8 mouse cellular contexts compared by ENCODE assay signal in the genomic region with DNA sequence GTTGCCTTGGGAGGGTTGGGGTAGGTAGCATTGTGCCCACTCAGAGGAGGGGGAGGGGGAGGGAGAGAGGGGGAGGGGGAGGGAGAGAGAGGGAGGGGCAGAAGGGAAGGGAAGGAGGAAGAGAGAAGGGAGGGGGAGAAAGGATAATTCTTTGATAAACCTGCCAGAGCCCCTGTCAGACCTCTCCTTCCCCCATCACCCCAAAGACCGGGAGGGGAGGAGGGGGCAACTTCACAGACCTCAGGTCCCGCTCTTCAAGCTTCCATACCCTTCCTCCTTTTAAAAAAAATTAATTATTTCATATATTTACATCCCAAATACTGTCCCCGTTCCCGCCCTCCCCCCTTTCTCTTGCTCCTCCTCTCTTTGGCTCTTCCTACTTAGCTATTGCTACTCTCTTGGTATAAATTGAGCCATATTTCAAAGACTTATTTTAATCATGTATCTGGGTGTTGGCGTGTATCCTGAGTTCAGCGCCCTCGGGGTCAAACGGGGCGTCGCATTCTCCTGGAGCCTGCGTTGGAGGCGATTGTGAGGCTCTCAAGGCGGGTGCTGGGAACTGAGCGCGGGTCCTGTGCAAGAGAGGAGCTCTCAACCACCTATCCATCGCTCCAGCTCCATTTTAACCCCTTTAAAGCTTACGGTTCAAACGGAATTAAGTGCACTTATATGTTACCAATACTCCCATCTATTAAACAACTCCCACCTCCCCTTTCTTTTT. TPM values are rescaled to one million over a fixed set of nuclear protein-coding genes. Genes with fewer than 3 reads are reported as not detected.
DNase-seq lines count a peak whose midpoint lies in the region; ATAC-seq and TF ChIP-seq lines count a peak whose summit lies in the region.

No protein-coding gene starts in this region.

- intact Hi-C loops in left cerebral cortex, adult 2 months (cut with DNase I), result loop anchor here (1.0 to 5.0 kb wide), 2 partner anchors 45 to 108 kb away; partner anchors contain the start of genes Hmgb1 and Uspl1
- intact Hi-C loops in gastrocnemius, postnatal 36 days (cut with DNase I), result loop anchor here (5.0 kb wide), 1 partner anchor 42 kb away; no protein-coding TSS in a partner anchor

- no peaks in the 10 kb centered on the region for H3K27me3 ChIP-seq in intestine, embryonic 14.5 days (replicated peaks; ENCODE audit: control insufficient read depth, insufficient read depth, low read length)
- H3K27me3 ChIP-seq in neural tube, embryonic 13.5 days, result no peaks in the 10 kb centered on the region

- peak overlapping the region; percentile 68; the same call in 1 of the 2 replicates for H3K4me3 ChIP-seq in left cerebral cortex, adult 2 months
- H3K4me3 ChIP-seq in cortical plate, adult 2 months (ENCODE audit: insufficient read depth, low read length), result peak overlapping the region; percentile 42
- peak overlapping the region; percentile 58 for H3K4me3 ChIP-seq in intestine, embryonic 14.5 days (ENCODE audit: low read depth, low read length)
- peak overlapping the region; percentile 49 for H3K4me3 ChIP-seq in neural tube, embryonic 13.5 days

- H3K4me1 ChIP-seq in cortical plate, adult 2 months (ENCODE audit: control insufficient read depth, insufficient read depth, low read length), result no peaks in the 10 kb centered on the region
- H3K4me1 ChIP-seq in intestine, embryonic 14.5 days (replicated peaks; ENCODE audit: control insufficient read depth, insufficient read depth, low read length), result peaks cover 10% of the 10 kb centered on the region; the same call in 1 of the 2 replicates
- H3K4me1 ChIP-seq in neural tube, embryonic 13.5 days (replicated peaks), result peaks cover 19% of the 10 kb centered on the region

- H3K36me3 ChIP-seq in intestine, embryonic 14.5 days (ENCODE audit: control insufficient read depth, insufficient read depth, low read length), result no peaks in the 10 kb centered on the region
- no peaks in the 10 kb centered on the region for H3K36me3 ChIP-seq in neural tube, embryonic 13.5 days

- DNase-seq in left cerebral cortex, adult 2 months (ENCODE audit: extremely low spot score in 1 of 2, low spot score in 2 of 2), result no peak
- no peak for DNase-seq in left cerebral cortex, adult 9 months (ENCODE audit: low spot score in 2 of 2)
- no peak for DNase-seq in intestine, embryonic 14.5 days (ENCODE audit: low spot score)
- no peak for DNase-seq in gastrocnemius, postnatal 36 days
- no peak for DNase-seq in layer of hippocampus, adult 18-20 months (ENCODE audit: low spot score in 2 of 2)
- no peak for DNase-seq in adrenal gland, postnatal 10 days

- no peak for ATAC-seq in intestine, embryonic 14.5 days (replicated peaks; ENCODE audit: low FRiP score, low TSS enrichment, low read depth)
- ATAC-seq in neural tube, embryonic 13.5 days (ENCODE audit: low read depth), result no peak; the same call in 1 of the 2 replicates

- TF ChIP-seq CTCF in left cerebral cortex, adult 2 months (IDR thresholded peaks at IDR 0.05), result no peak
- TF ChIP-seq CTCF in cortical plate, adult 2 months (IDR thresholded peaks at IDR 0.05; ENCODE audit: extremely low read depth, insufficient read depth, low read length), result no peak

- H3K27ac ChIP-seq in left cerebral cortex, adult 2 months, result no peak overlapping the region
- H3K27ac ChIP-seq in cortical plate, adult 2 months (ENCODE audit: insufficient read depth, low read length), result 0 out of 2 replicates have a peak overlapping the region, but pooled peaks have one; percentile 22
- peak overlapping the region; percentile 90 for H3K27ac ChIP-seq in intestine, embryonic 14.5 days (ENCODE audit: low read depth)
- peak overlapping the region; percentile 92 for H3K27ac ChIP-seq in neural tube, embryonic 13.5 days (replicated peaks)

- peak overlapping the region; percentile 43 for H3K4me2 ChIP-seq in intestine, embryonic 14.5 days (ENCODE audit: low read length)
- peak overlapping the region; percentile 51 for H3K4me2 ChIP-seq in neural tube, embryonic 13.5 days

- 66% methylated on average over 18 of the region's 18 CpGs for WGBS in intestine, embryonic 14.5 days
- WGBS in neural tube, embryonic 13.5 days, result 68% methylated on average over 18 of the region's 18 CpGs

- no peak for TF ChIP-seq POLR2A in cortical plate, adult 2 months (IDR thresholded peaks at IDR 0.05; ENCODE audit: extremely low read depth, insufficient read depth, low read length)

- no peaks in the 10 kb centered on the region for H3K9me3 ChIP-seq in intestine, embryonic 14.5 days (ENCODE audit: control insufficient read depth, low read length)
- H3K9me3 ChIP-seq in neural tube, embryonic 13.5 days, result no peaks in the 10 kb centered on the region

- peak overlapping the region; percentile 64 for H3K9ac ChIP-seq in intestine, embryonic 14.5 days (ENCODE audit: low read length)
- peak overlapping the region; percentile 70 for H3K9ac ChIP-seq in neural tube, embryonic 13.5 days

RNA-seq across cellular contexts. Expression of gene Alox5ap, which starts 34.8 kb away (rescaled TPM):
- 10 to 100 TPM; 10.0 to 12.2 TPM for total RNA-seq in left cerebral cortex, adult 2 months (2021)
- polyA plus RNA-seq in cortical plate, adult 2 months (2012; rRNA removed), result 16.0 and 18.0 TPM in 2 replicates
- polyA plus RNA-seq in intestine, embryonic 14.5 days (2014; fragmentation: Nextera tagmentation; extraction: Ambion mirVana), result 9.3 and 10.4 TPM in 2 replicates
- 9.3 and 14.7 TPM in 2 replicates for polyA plus RNA-seq in neural tube, embryonic 13.5 days (2015; fragmentation: Nextera tagmentation; extraction: Ambion mirVana)
- total RNA-seq in gastrocnemius, postnatal 36 days (2021), result 1 to 10 TPM; 5.0 to 6.5 TPM
- total RNA-seq in layer of hippocampus, adult 18-20 months (2021), result 10 to 100 TPM; 11.5 to 12.0 TPM
- total RNA-seq in adrenal gland, postnatal 10 days (2021), result 10 to 100 TPM; 10.3 to 15.3 TPM

RNA-seq across cellular contexts. Expression of gene Hmgb1, which starts 45.5 kb away (rescaled TPM):
- 100 to 1,000 TPM; 125 to 128 TPM for total RNA-seq in left cerebral cortex, adult 2 months (2021)
- 173 and 188 TPM in 2 replicates for polyA plus RNA-seq in cortical plate, adult 2 months (2012; rRNA removed)
- 1,358 and 1,458 TPM in 2 replicates for polyA plus RNA-seq in intestine, embryonic 14.5 days (2014; fragmentation: Nextera tagmentation; extraction: Ambion mirVana)
- 950 and 1,077 TPM in 2 replicates for polyA plus RNA-seq in neural tube, embryonic 13.5 days (2015; fragmentation: Nextera tagmentation; extraction: Ambion mirVana)
- total RNA-seq in gastrocnemius, postnatal 36 days (2021), result 100 to 1,000 TPM in 1 of 2 experiments, 10 to 100 TPM in 1; 86.3 to 104 TPM
- total RNA-seq in layer of hippocampus, adult 18-20 months (2021), result 100 to 1,000 TPM; 127 to 133 TPM
- 100 to 1,000 TPM; 186 to 230 TPM for total RNA-seq in adrenal gland, postnatal 10 days (2021)

RNA-seq across cellular contexts. Expression of gene Uspl1, which starts 45.6 kb away (rescaled TPM):
- 10 to 100 TPM; 40.6 to 44.1 TPM for total RNA-seq in left cerebral cortex, adult 2 months (2021)
- 25.6 and 25.9 TPM in 2 replicates for polyA plus RNA-seq in cortical plate, adult 2 months (2012; rRNA removed)
- 43.9 and 54.4 TPM in 2 replicates for polyA plus RNA-seq in intestine, embryonic 14.5 days (2014; fragmentation: Nextera tagmentation; extraction: Ambion mirVana)
- 62.4 and 65.4 TPM in 2 replicates for polyA plus RNA-seq in neural tube, embryonic 13.5 days (2015; fragmentation: Nextera tagmentation; extraction: Ambion mirVana)
- 10 to 100 TPM; 22.9 to 23.4 TPM for total RNA-seq in gastrocnemius, postnatal 36 days (2021)
- total RNA-seq in layer of hippocampus, adult 18-20 months (2021), result 10 to 100 TPM; 37.9 to 38.3 TPM
- 10 to 100 TPM; 29.1 to 30.9 TPM for total RNA-seq in adrenal gland, postnatal 10 days (2021)
